8 mouse cellular contexts compared by ENCODE assay signal in the genomic region with DNA sequence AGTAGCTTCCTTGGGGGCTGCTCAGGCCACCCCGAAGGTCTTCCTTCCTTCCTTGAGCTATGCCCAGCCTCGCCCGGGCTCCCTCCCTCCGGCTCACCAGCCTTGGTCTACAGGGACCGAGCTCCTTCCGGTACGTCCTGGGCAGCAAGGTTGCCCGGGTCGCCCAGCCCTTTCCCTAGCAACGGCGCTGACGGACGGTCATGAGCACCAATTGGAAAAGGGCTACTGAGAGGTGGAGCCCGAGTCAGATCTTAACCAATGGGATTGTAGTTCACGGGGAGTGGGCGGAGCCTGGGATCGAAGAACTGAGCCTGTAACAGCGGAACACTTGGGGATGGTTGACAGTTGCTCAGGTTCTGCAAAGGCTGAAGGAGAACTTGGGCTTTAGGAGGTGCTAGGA. TPM values are rescaled to one million over a fixed set of nuclear protein-coding genes. Genes with fewer than 3 reads are reported as not detected.
DNase-seq lines count a peak whose midpoint lies in the region; ATAC-seq and TF ChIP-seq lines count a peak whose summit lies in the region.

A gene (minus strand): TSS at position 154 of the 400 bp plus-strand sequence.

- H3ac ChIP-seq in C2C12 (ENCODE audit: control insufficient read depth, insufficient read length, low read depth) (peak within 1 kb of the TSS; percentile 83), myocyte (ENCODE audit: control insufficient read depth, insufficient read length) (peak within 1 kb of the TSS; percentile 48)

- 0% methylated on average over 18 of the region's 18 CpGs for WGBS in heart, embryonic 11.5 days (ENCODE audit: insufficient replicate concordance)
- WGBS in kidney, embryonic 16.5 days: 0% methylated on average over 18 of the region's 18 CpGs
- under 1% methylated on average over 18 of the region's 18 CpGs for WGBS in liver, adult 2 months

- ATAC-seq in heart, embryonic 11.5 days (replicated peaks; ENCODE audit: insufficient number of reproducible peaks, low FRiP score, low TSS enrichment): peak; percentile 96
- peak; percentile 98 for ATAC-seq in kidney, embryonic 16.5 days (ENCODE audit: low FRiP score, low TSS enrichment)

- no peaks in the 10 kb centered on the region for H3K9me3 ChIP-seq in erythroblast, embryonic 14.5 days (ENCODE audit: control insufficient read depth, low read length)
- H3K9me3 ChIP-seq in heart, embryonic 11.5 days (replicated peaks; ENCODE audit: control insufficient read depth, low read length): no peaks in the 10 kb centered on the region
- no peaks in the 10 kb centered on the region for H3K9me3 ChIP-seq in kidney, embryonic 16.5 days (ENCODE audit: low read length)

- H3K9ac ChIP-seq in heart, embryonic 11.5 days (ENCODE audit: low read depth, low read length): peak within 1 kb of the TSS; percentile 78
- H3K9ac ChIP-seq in kidney, embryonic 16.5 days (replicated peaks; ENCODE audit: low read length): peak within 1 kb of the TSS; percentile 86
- H3K9ac ChIP-seq in liver, adult 2 months (ENCODE audit: low read depth, low read length): peak within 1 kb of the TSS; percentile 67

- H3K4me3 ChIP-seq in C2C12 (ENCODE audit: insufficient read depth, poor library complexity, severe bottlenecking): peak within 1 kb of the TSS; percentile 46
- H3K4me3 ChIP-seq in erythroblast, embryonic 14.5 days (replicated peaks): peak within 1 kb of the TSS; percentile 75
- peak within 1 kb of the TSS; percentile 45 for H3K4me3 ChIP-seq in heart, embryonic 11.5 days (ENCODE audit: low read depth, low read length)
- H3K4me3 ChIP-seq in kidney, embryonic 16.5 days (ENCODE audit: low read length): peak within 1 kb of the TSS; percentile 67
- peak within 1 kb of the TSS; percentile 60 for H3K4me3 ChIP-seq in liver, adult 2 months (ENCODE audit: insufficient read depth, low read depth, low read length)
- peak within 1 kb of the TSS; percentile 46 for H3K4me3 ChIP-seq in myocyte

- peak within 1 kb of the TSS; percentile 59 for H3K27ac ChIP-seq in heart, embryonic 11.5 days (ENCODE audit: low read depth, low read length)
- peak within 1 kb of the TSS; percentile 86 for H3K27ac ChIP-seq in kidney, embryonic 16.5 days (ENCODE audit: low read length)
- peak within 1 kb of the TSS; percentile 63 for H3K27ac ChIP-seq in liver, adult 2 months (replicated peaks; ENCODE audit: insufficient read depth, low read depth, low read length)

- H3K36me3 ChIP-seq in C2C12 (ENCODE audit: control insufficient read depth, insufficient read depth) (no peaks in the 10 kb centered on the region), myocyte (ENCODE audit: control insufficient read depth, insufficient read depth) (no peaks in the 10 kb centered on the region)
- no peaks in the 10 kb centered on the region for H3K36me3 ChIP-seq in erythroblast, embryonic 14.5 days (ENCODE audit: control insufficient read depth)
- no peaks in the 10 kb centered on the region for H3K36me3 ChIP-seq in heart, embryonic 11.5 days (ENCODE audit: control insufficient read depth, insufficient read depth, low read length)
- no peaks in the 10 kb centered on the region for H3K36me3 ChIP-seq in kidney, embryonic 16.5 days (ENCODE audit: insufficient read depth, low read length)
- no peaks in the 10 kb centered on the region for H3K36me3 ChIP-seq in liver, adult 2 months (ENCODE audit: control insufficient read depth, insufficient read depth, low read length)
- H3K36me3 ChIP-seq in splenic B cell, adult 2 months (ENCODE audit: control insufficient read depth, insufficient read depth, low read length, poor library complexity, severe bottlenecking): no peaks in the 10 kb centered on the region

- peak within 1 kb of the TSS; percentile 79 for H3K4me2 ChIP-seq in heart, embryonic 11.5 days
- H3K4me2 ChIP-seq in kidney, embryonic 16.5 days (replicated peaks; ENCODE audit: low read depth, low read length): peak within 1 kb of the TSS; percentile 89
- H3K4me2 ChIP-seq in myocyte (ENCODE audit: low read depth): peak within 1 kb of the TSS; percentile 90

- H3K27me3 ChIP-seq in C2C12 (ENCODE audit: control insufficient read depth, insufficient read depth, insufficient read length): no peaks in the 10 kb centered on the region
- no peaks in the 10 kb centered on the region for H3K27me3 ChIP-seq in erythroblast, embryonic 14.5 days (ENCODE audit: control insufficient read depth)
- no peaks in the 10 kb centered on the region for H3K27me3 ChIP-seq in heart, embryonic 11.5 days (ENCODE audit: control insufficient read depth, insufficient read depth, low read length)
- H3K27me3 ChIP-seq in kidney, embryonic 16.5 days (ENCODE audit: insufficient read depth, low read length): no peaks in the 10 kb centered on the region
- no peaks in the 10 kb centered on the region for H3K27me3 ChIP-seq in liver, adult 2 months (ENCODE audit: control insufficient read depth, insufficient read depth, low read length)
- H3K27me3 ChIP-seq in myocyte (ENCODE audit: control insufficient read depth, insufficient read depth, insufficient read length): no peaks in the 10 kb centered on the region
- no peaks in the 10 kb centered on the region for H3K27me3 ChIP-seq in splenic B cell, adult 2 months (ENCODE audit: control insufficient read depth, insufficient read depth, low read length, poor library complexity, severe bottlenecking)

- no peaks in the 10 kb centered on the region for H3K79me2 ChIP-seq in C2C12 (ENCODE audit: control insufficient read depth, insufficient read depth)
- H3K79me2 ChIP-seq in liver, adult 2 months (ENCODE audit: control insufficient read depth, insufficient read depth, low read length): 0 out of 2 replicates have a peak, but pooled peaks cover 7% of the 10 kb centered on the region
- H3K79me2 ChIP-seq in myocyte (ENCODE audit: control insufficient read depth, insufficient read depth): no peaks in the 10 kb centered on the region

- no peak for TF ChIP-seq CTCF in C2C12 (IDR thresholded peaks at IDR 0.05; ENCODE audit: control insufficient read depth, insufficient read depth, insufficient read length)
- TF ChIP-seq CTCF in brain, embryonic 14.5 days (IDR thresholded peaks at IDR 0.05; ENCODE audit: borderline replicate concordance, extremely low read depth, insufficient read depth, insufficient read length): no peak
- TF ChIP-seq CTCF in liver, adult 2 months (IDR thresholded peaks at IDR 0.05; ENCODE audit: low read depth, low read length): no peak

- peak; percentile 99 for DNase-seq in brain, embryonic 14.5 days (ENCODE audit: low read depth)
- DNase-seq in liver, adult 2 months (ENCODE audit: extremely low read depth, low read depth, low spot score): peak; percentile 94
- peak; percentile 99 for DNase-seq in splenic B cell, adult 2 months (ENCODE audit: low read depth, low spot score)

- TF ChIP-seq POLR2A in brain, embryonic 14.5 days (IDR thresholded peaks at IDR 0.05; ENCODE audit: borderline replicate concordance, extremely low read depth, insufficient read depth, insufficient read length, poor library complexity, severe bottlenecking): peak; percentile 50; the same call in 1 of the 2 replicates
- TF ChIP-seq POLR2A in liver, adult 2 months (IDR thresholded peaks at IDR 0.05; ENCODE audit: extremely low read depth, insufficient read depth, low read length): peak; percentile 91
- peak; percentile 90 for TF ChIP-seq POLR2A in myocyte (IDR thresholded peaks at IDR 0.05; ENCODE audit: insufficient read length, low read depth)

- no peaks in the 10 kb centered on the region for H3K79me3 ChIP-seq in C2C12 (ENCODE audit: low read depth)

- peaks cover 25% of the 10 kb centered on the region for H3K4me1 ChIP-seq in erythroblast, embryonic 14.5 days (ENCODE audit: control insufficient read depth)
- peaks cover 17% of the 10 kb centered on the region for H3K4me1 ChIP-seq in heart, embryonic 11.5 days (ENCODE audit: control insufficient read depth, insufficient read depth, low read length)
- H3K4me1 ChIP-seq in kidney, embryonic 16.5 days (ENCODE audit: insufficient read depth, low read length): peaks cover 23% of the 10 kb centered on the region
- H3K4me1 ChIP-seq in liver, adult 2 months (ENCODE audit: control insufficient read depth, insufficient read depth, low read length): peaks cover 8% of the 10 kb centered on the region; the same call in 1 of the 2 replicates

TF ChIP-seq in C2C12, 6 proteins besides CTCF, POLR2A, EP300 and RAD21:
- no peak for TF ChIP-seq FOSL1 (IDR thresholded peaks at IDR 0.05; ENCODE audit: insufficient read depth, low read length, poor library complexity, severe bottlenecking)
- no peak for TF ChIP-seq CEBPB (IDR thresholded peaks at IDR 0.05; ENCODE audit: low read depth)
- no peak for TF ChIP-seq MYOD1 (IDR thresholded peaks at IDR 0.05; ENCODE audit: control insufficient read depth, insufficient read length, low read depth)
- TF ChIP-seq USF1 (IDR thresholded peaks at IDR 0.05; ENCODE audit: low read depth): no peak
- no peak for TF ChIP-seq MAX (IDR thresholded peaks at IDR 0.05)
- TF ChIP-seq MYOG (IDR thresholded peaks at IDR 0.05; ENCODE audit: control insufficient read depth, extremely low read depth, insufficient read length): no peak

TF ChIP-seq in myocyte, 11 proteins besides CTCF, POLR2A, EP300 and RAD21:
- TF ChIP-seq REST (IDR thresholded peaks at IDR 0.05; ENCODE audit: insufficient read depth, insufficient read length): no peak
- no peak for TF ChIP-seq TCF3 (IDR thresholded peaks at IDR 0.05; ENCODE audit: insufficient read length, low read depth)
- no peak for TF ChIP-seq CEBPB (IDR thresholded peaks at IDR 0.05; ENCODE audit: insufficient read depth, poor library complexity, severe bottlenecking)
- TF ChIP-seq POLR2AphosphoS2 (IDR thresholded peaks at IDR 0.05; ENCODE audit: insufficient read length, low read depth): peak; percentile 85

RNA-seq across cellular contexts. Expression of the gene that starts here (rescaled TPM):
- polyA plus RNA-seq in C2C12 (2012; fragmentation: generic; extraction: Trizol): 6.6 TPM
- polyA plus RNA-seq in brain, embryonic 14.5 days (2012; rRNA removed): 13.5 and 16.1 TPM in 2 replicates
- 0.09 and 0.23 TPM in 2 replicates for polyA plus RNA-seq in erythroblast, embryonic 14.5 days (2012)
- 10.2 and 12.9 TPM in 2 replicates for polyA plus RNA-seq in heart, embryonic 11.5 days (2014; fragmentation: Nextera tagmentation; extraction: Ambion mirVana)
- polyA plus RNA-seq in kidney, embryonic 16.5 days (2015; fragmentation: Nextera tagmentation; extraction: Ambion mirVana): 16.5 and 19.7 TPM in 2 replicates
- total RNA-seq in liver, adult 2 months (2014; rRNA removed): 7.0 and 8.9 TPM in 2 replicates
- polyA plus RNA-seq in liver, adult 2 months (2012; rRNA removed): 6.9 and 7.3 TPM in 2 replicates
- polyA plus RNA-seq in myocyte (2012; fragmentation: generic; extraction: Trizol): 9.6 TPM

Comparison
In these comparisons a context has a peak if more than half of its experiments do, and no peak if none do; other contexts are left out.
1. Peak in every context shown above with its lines: DNase-seq, ATAC-seq, H3K4me3 ChIP-seq and H3K27ac ChIP-seq.